Mouse (Mus musculus) inflammation-experienced regulatory T-cells, adult 6 months (primary cell): ENCODE results near the gene Usp12. TPM values are rescaled to one million over a fixed set of nuclear protein-coding genes. Genes with fewer than 3 reads are reported as not detected.

Experiments
- ATAC-seq: one replicate; pipeline ENCODE4 v1.8.0; 2017
- polyA plus RNA-seq, 3 experiments: library from polyadenylated mRNA; unstranded; fragments of 100-300 nt; shearing (Covaris generic); gene quantifications; one replicate each; pipeline ENCODE4 v1.2.1; 2017

The Usp12 gene
- polyA plus RNA-seq, 3 experiments from 2014 or later = 4.5 to 6.7 (median 5.8) TPM

DNA sequence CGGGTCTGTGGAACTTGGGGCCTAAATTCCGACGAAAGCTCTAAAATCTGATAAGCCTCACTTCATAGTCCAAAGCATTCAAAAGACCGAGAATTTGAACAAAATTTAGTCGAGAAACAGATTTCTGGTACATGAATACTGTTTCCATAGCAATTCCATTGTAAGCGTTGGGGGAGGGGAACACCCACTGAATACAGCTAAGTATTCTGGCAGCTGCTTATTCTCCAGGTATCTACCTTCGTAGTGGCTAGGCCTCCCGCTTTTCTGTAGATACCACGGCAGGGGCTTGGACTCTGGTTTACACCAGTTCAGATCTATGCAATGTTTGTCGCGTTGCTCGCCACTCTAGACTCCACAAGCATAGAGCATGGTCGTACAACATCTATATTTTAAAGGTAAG, 922 bp upstream of the Usp12 start:
- ATAC-seq = no peak

- peak; percentile 41 for ATAC-seq
Observed at GRCm38 (mm10) chr5:146794084-146794852, 538 bp downstream of the Usp12 start.

- ATAC-seq = no peak
Observed at GRCm38 (mm10) chr5:146793630-146794083, 1.1 kb downstream of the Usp12 start.

GRCm38 (mm10) chr5:146792140-146792791, 2.5 kb downstream of the Usp12 start:
- ATAC-seq = no peak

GRCm38 (mm10) chr5:146790944-146791343, 3.9 kb downstream of the Usp12 start:
- ATAC-seq = no peak

DNA sequence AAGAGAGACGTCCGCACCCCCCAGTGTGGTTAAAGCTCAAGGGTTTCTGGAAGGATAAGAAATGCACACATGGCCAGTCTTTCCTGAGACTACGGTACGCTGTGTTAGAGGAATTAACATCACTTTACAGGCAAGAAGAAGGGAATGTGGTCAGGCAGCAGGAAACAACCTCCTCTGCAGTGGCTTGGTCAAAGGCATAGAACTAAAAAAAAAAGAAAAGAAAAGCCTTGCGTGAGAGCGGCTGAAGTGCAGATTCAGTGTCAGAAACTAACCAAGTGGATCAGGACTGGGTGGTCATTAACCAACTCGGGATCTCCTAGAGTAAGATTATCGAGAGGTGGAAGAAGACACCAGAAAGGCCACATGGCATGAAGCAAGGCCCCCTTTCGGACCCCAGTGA, 5.4 kb downstream of the Usp12 start:
- no peak for ATAC-seq

GRCm38 (mm10) chr5:146786123-146786522, 8.7 kb downstream of the Usp12 start:
- ATAC-seq = no peak

DNA sequence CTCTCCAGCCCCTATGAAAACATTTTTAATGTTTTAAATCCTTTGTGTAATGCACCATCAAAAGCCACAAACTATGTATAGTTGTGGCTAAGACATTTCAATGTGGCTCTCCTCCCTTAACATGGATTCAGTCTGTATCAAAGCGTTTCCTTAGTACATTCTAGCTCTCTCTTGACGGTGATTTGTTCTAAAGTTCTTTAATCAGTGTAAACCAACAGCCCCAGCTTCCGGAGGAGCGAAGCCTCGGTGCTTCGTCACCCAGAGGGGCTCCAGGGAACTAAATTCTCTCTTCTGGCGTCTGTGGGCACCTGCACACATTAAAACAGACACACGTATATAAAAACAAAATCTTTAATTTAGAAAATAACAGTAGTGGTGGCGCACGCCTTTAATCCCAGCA, 10.9 kb downstream of the Usp12 start:
- no peak for ATAC-seq

DNA sequence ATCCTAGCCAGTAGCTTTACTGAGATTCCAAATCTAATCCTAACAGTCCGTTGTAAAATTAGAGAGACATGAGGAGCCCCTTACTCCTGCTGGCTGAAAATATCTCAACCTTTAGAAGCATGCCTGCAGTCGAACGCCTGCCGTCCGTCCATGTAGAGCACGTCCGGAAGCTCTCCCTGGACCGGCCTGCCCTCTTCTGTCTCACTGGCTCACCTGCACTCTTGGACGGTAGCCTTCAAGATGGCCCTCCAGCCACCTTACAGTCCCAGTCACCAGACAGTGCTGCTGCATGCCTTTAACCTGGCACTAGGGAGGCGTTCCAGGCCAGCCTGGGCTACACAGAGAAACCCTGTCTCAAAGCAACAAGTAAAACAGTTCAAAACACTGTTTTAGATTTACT, 11.5 kb downstream of the Usp12 start:
- no peak for ATAC-seq

GRCm38 (mm10) chr5:146781663-146782062, 13.1 kb downstream of the Usp12 start:
- peak; percentile 98 for ATAC-seq

DNA sequence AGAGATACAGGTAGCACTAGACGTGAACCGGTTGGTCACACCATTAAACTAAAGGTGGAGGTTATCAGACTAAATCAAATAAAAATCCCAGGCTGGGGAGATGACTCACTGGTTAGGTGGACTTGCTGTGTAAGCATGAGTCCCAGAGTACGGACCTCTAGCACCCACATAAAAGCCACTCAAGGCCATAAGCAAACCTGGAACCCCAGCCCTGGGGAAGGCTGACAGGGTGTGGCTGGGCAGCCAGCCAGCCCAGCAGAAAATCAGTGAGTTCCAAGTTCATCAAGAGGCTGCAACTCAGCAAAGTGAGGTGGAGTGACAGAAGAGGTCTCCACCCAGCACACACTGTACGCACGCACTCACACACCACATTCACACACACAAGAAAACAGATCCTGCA, 14.9 kb downstream of the Usp12 start:
- no peak for ATAC-seq

DNA sequence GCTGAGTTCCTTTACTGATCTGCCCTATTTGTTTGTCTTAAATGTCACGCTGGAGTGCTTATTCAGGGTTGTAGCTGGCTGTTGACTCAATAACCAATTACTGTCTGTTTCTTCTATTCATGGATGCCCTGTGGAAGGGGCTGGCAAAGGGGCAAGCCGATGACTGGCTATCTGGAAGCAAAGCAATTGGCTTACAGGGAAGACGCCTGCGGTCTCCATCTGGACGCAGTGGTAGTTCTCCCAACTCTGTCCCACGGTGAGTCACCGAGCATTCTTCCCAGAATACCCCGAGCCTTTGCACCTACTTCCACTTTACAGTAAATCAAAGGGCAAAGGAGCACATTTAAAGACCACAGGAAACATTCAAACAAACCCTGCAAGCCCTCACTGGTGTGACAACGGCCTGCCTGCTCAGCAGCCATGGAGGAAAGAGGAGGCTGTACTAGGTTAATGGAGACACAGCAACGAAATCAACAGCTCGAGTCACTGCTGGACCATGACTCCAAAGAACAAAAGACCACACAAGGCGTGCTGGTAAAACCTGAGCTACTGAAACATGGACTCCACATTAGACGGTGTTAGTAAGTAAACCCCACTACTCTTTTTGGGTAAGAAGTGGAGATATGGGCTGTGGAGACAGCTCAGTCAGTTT, 17.7 kb downstream of the Usp12 start:
- ATAC-seq = no peak

- no peak for ATAC-seq
Observed at GRCm38 (mm10) chr5:146771982-146772381, 22.8 kb downstream of the Usp12 start.

- no peak for ATAC-seq
Observed at GRCm38 (mm10) chr5:146770002-146770848, 24.6 kb downstream of the Usp12 start.

DNA sequence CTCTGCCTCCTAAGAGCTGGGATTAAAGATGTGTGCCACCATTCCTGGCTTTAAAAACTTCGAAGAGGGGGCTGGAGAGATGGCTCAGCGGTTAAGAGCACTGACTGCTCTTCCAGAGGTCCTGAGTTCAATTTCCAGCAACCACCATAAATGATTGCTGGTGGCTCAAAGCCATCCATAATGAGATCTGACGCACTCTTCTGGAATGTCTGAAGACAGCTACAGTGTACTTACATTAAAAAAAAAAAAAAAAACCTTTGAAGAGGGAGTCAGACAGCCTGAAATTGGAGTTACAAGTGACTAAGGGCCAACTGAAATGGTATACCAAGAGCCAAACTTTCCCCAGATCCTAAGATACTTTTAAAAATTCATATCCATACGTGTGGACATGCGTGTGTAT, 29.0 kb downstream of the Usp12 start:
- no peak for ATAC-seq

DNA sequence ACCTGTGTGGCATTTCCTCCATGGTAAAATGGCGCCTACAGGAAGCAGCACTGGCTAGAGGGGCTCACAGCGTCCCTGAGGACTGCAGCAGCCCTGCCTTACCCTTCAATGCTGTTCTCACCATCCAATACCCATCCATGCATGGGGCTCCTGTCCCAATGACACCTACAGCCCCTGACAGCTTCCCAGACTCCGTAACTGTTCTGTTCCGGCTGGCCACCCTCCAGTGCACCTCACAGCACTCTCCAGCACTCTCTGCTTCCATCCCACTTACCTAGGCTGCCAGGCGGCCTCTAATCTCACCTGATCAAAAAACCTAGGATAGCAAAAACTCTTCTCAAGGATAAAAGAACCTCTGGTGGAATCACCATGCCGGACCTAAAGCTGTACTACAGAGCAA, 35.6 kb downstream of the Usp12 start:
- no peak for ATAC-seq

DNA sequence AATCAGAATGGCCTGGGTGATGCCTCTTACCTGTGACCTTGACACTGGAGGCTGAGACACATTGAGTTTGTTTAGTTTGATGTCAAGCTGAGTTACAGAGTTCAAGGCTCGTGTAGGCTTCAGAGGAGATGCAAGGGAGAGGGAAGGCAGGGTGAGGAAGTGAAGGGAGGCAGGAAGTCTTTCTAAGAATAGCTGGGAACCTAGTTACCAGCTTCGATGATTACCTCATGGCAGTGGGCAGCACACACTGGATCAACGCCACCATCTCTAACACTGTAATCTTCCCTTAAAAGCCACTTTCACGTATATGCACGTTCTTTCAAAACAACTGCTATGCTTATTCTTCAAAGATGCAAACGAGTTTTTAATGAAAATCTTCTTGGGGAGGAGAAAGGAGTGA, 36.9 kb downstream of the Usp12 start:
- no peak for ATAC-seq

DNA sequence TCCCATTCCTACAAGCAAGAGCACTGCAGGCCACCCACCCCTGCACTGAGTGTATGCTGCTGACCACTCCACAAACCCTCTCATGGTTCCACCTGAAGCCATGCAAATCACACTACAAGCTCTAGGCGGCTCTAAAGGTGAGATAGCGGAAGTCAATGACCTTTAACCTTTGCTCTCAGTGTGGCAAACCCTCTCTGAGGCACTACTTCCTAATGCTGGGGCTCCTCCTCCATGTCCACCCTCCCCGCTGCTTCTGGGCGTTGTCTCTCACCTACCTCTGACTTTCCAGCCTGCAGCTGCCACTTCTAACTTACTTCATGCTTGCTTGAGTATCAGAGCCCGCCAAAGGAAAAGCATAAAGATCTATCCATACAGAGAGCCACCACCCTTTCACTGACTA, 37.5 kb downstream of the Usp12 start:
- no peak for ATAC-seq

DNA sequence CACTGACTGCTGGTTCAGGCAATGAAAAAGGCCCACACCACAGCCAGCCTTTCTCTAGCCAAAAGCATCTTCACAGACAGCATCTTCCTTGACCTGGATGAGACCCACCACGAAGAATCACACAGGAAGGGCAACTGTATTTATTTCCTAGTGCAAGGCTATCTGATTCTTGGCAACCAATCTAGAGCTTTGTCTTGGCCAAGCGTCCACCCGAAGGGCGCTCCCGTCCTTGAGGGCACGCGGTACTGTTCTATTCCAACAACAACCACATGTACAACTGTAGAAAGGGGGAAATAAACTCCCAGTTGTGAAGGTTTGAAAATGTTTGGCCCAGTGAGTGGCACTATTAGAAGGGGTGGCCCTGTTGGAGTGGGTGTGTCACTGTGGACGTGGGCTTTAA, 41.6 kb downstream of the Usp12 start:
- no peak for ATAC-seq

DNA sequence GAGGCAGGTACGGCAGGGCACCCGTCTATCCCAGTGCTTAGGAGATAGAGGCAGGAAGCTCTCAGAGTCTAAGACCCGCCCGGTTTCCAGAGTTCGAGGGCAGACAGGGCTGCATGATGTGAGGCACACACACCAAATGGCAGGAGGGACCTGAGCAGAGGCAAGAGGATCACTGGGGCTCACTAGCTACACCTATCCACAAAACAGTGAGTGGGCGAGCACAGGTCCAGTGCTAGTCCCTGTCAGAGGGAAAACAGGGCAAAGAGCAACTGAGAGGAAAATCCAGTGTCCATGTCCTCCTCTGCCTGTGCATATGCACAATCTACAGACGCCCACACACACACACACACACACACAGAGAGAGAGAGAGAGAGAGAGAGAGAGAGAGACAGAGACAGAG, 43.8 kb downstream of the Usp12 start:
- ATAC-seq = no peak

- no peak for ATAC-seq
Observed at GRCm38 (mm10) chr5:146750273-146750672, 44.5 kb downstream of the Usp12 start.

DNA sequence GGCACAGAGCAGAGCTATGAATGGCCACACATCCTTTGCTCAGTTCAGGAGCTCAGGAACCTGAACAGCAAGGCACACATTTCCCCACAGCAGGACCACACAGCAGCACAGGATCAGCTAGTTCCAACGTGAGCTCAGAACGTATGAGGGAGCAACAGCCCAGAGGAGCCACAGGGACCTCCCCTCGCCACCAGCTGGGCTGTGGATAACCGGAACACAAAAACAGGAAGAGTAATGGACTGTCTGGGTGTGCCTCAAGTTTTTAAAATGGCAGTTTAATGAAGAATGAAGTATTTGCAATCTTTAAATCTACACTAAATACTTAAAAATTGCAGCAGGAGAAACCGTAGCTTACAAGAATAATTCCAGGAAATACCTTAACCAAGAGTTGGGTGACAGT, 44.9 kb downstream of the Usp12 start:
- no peak for ATAC-seq

GRCm38 (mm10) chr5:146736970-146737495, 57.8 kb downstream of the Usp12 start:
- ATAC-seq = no peak
